Mouse (Mus musculus): ENCODE measurements around the gene Mpp3. TPM values are rescaled to one million over a fixed set of nuclear protein-coding genes. Genes with fewer than 3 reads are reported as not detected.
A peak's percentile ranks its signal among the peaks of the same experiment; 100 is the strongest.

The Mpp3 gene
- polyA plus RNA-seq (2014; fragmentation: Nextera tagmentation; extraction: Ambion mirVana), result 2.7 and 3.4 TPM in 2 replicates

- no peaks in the 10 kb centered on the region for H3K36me3 ChIP-seq (ENCODE audit: control insufficient read depth, insufficient read depth, low read length)
- peak within 1 kb of the TSS; percentile 92 for H3K4me2 ChIP-seq
- peaks cover 15% of the 10 kb centered on the region for H3K27me3 ChIP-seq (ENCODE audit: control insufficient read depth, insufficient read depth, low read length)
- H3K4me3 ChIP-seq (ENCODE audit: low read depth, low read length), result peak within 1 kb of the TSS; percentile 67
- peaks cover 14% of the 10 kb centered on the region for H3K4me1 ChIP-seq (ENCODE audit: control insufficient read depth, insufficient read depth, low read length)
- H3K9me3 ChIP-seq (replicated peaks; ENCODE audit: control insufficient read depth, low read length), result no peaks in the 10 kb centered on the region
- H3K9ac ChIP-seq (ENCODE audit: low read depth, low read length), result peak within 1 kb of the TSS; percentile 79; the same call in 1 of the 2 replicates
- ATAC-seq (replicated peaks; ENCODE audit: insufficient number of reproducible peaks, low FRiP score, low TSS enrichment), result no peak
- no peak within 1 kb of the TSS for H3K27ac ChIP-seq (ENCODE audit: low read depth, low read length)
- 68% methylated on average over 6 of the region's 6 CpGs for WGBS (ENCODE audit: insufficient replicate concordance)
These were observed at the start of gene Mpp3 for GRCm38 (mm10) chr11:102028087-102028816. Gene Mpp3, minus strand, starts transcription at chr11:102028461.

DNA sequence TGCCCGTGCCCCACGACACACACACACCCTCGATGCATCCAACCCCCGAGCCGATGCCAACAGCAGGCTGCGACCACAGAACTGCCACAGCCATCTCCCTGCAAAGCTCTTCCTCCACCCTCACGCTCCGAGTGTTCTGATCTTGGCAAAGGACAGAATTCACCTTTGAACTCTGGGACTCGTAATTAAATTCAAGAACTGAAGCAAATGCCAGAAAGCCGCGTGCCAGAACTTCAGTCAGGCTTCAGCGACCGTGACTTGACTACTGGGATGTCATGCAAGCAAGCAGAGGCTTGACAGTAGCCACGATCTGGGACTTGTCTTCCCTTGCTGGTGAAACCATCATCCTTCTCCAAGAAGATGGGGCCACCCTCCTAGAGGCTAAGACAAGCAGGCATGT lies 45.5 kb upstream of the Mpp3 start:
- Histone ChIP-seq H3K4me1 (ENCODE audit: control insufficient read depth, insufficient read depth, low read length) (peaks cover 9% of the 10 kb centered on the region), H3K9ac (ENCODE audit: low read depth, low read length) (no peak overlapping the region), H3K4me2 (no peak overlapping the region), H3K27ac (ENCODE audit: low read depth, low read length) (no peak overlapping the region), H3K36me3 (ENCODE audit: control insufficient read depth, insufficient read depth, low read length) (0 out of 2 replicates have a peak, but pooled peaks cover 2% of the 10 kb centered on the region), H3K4me3 (ENCODE audit: low read depth, low read length) (no peak overlapping the region), H3K9me3 (replicated peaks; ENCODE audit: control insufficient read depth, low read length) (no peaks in the 10 kb centered on the region), H3K27me3 (ENCODE audit: control insufficient read depth, insufficient read depth, low read length) (no peaks in the 10 kb centered on the region)
- no peak for ATAC-seq (replicated peaks; ENCODE audit: insufficient number of reproducible peaks, low FRiP score, low TSS enrichment)
- 87% methylated on average over 14 of the region's 14 CpGs for WGBS (ENCODE audit: insufficient replicate concordance)

- ATAC-seq (replicated peaks; ENCODE audit: insufficient number of reproducible peaks, low FRiP score, low TSS enrichment), result no peak
- no peak overlapping the region for H3K9ac ChIP-seq (ENCODE audit: low read depth, low read length)
- no peaks in the 10 kb centered on the region for H3K9me3 ChIP-seq (replicated peaks; ENCODE audit: control insufficient read depth, low read length)
- H3K4me3 ChIP-seq (ENCODE audit: low read depth, low read length), result no peak overlapping the region
- H3K27ac ChIP-seq (ENCODE audit: low read depth, low read length), result no peak overlapping the region
- H3K4me1 ChIP-seq (ENCODE audit: control insufficient read depth, insufficient read depth, low read length), result peaks cover 9% of the 10 kb centered on the region
- H3K36me3 ChIP-seq (ENCODE audit: control insufficient read depth, insufficient read depth, low read length), result 0 out of 2 replicates have a peak, but pooled peaks cover 2% of the 10 kb centered on the region
- no peak overlapping the region for H3K4me2 ChIP-seq
- WGBS (ENCODE audit: insufficient replicate concordance), result 75% methylated on average over 5 of the region's 5 CpGs
- no peaks in the 10 kb centered on the region for H3K27me3 ChIP-seq (ENCODE audit: control insufficient read depth, insufficient read depth, low read length)
These were observed 44.5 kb upstream of the Mpp3 start for GRCm38 (mm10) chr11:102072729-102073128.

- H3K9ac ChIP-seq (ENCODE audit: low read depth, low read length), result no peak overlapping the region
- H3K36me3 ChIP-seq (ENCODE audit: control insufficient read depth, insufficient read depth, low read length), result 0 out of 2 replicates have a peak, but pooled peaks cover 2% of the 10 kb centered on the region
- no peaks in the 10 kb centered on the region for H3K9me3 ChIP-seq (replicated peaks; ENCODE audit: control insufficient read depth, low read length)
- H3K4me3 ChIP-seq (ENCODE audit: low read depth, low read length), result 0 out of 2 replicates have a peak overlapping the region, but pooled peaks have one; percentile 19
- H3K4me1 ChIP-seq (ENCODE audit: control insufficient read depth, insufficient read depth, low read length), result peaks cover 9% of the 10 kb centered on the region
- no peaks in the 10 kb centered on the region for H3K27me3 ChIP-seq (ENCODE audit: control insufficient read depth, insufficient read depth, low read length)
- ATAC-seq (replicated peaks; ENCODE audit: insufficient number of reproducible peaks, low FRiP score, low TSS enrichment), result no peak; the same call in 1 of the 2 replicates
- H3K4me2 ChIP-seq, result peak overlapping the region; percentile 56
- no peak overlapping the region for H3K27ac ChIP-seq (ENCODE audit: low read depth, low read length)
- WGBS (ENCODE audit: insufficient replicate concordance), result 0% methylated on average over 13 of the region's 13 CpGs
These were observed 42.2 kb upstream of the Mpp3 start for GRCm38 (mm10) chr11:102070426-102070825.

GRCm38 (mm10) chr11:102069633-102070032 lies 41.4 kb upstream of the Mpp3 start:
- H3K9ac ChIP-seq (ENCODE audit: low read depth, low read length), result no peak overlapping the region
- 51% methylated on average over 11 of the region's 11 CpGs for WGBS (ENCODE audit: insufficient replicate concordance)
- H3K27ac ChIP-seq (ENCODE audit: low read depth, low read length), result no peak overlapping the region
- no peak for ATAC-seq (replicated peaks; ENCODE audit: insufficient number of reproducible peaks, low FRiP score, low TSS enrichment)
- H3K4me2 ChIP-seq, result no peak overlapping the region
- 0 out of 2 replicates have a peak, but pooled peaks cover 2% of the 10 kb centered on the region for H3K36me3 ChIP-seq (ENCODE audit: control insufficient read depth, insufficient read depth, low read length)
- no peaks in the 10 kb centered on the region for H3K9me3 ChIP-seq (replicated peaks; ENCODE audit: control insufficient read depth, low read length)
- H3K27me3 ChIP-seq (ENCODE audit: control insufficient read depth, insufficient read depth, low read length), result no peaks in the 10 kb centered on the region
- H3K4me3 ChIP-seq (ENCODE audit: low read depth, low read length), result no peak overlapping the region
- peaks cover 9% of the 10 kb centered on the region for H3K4me1 ChIP-seq (ENCODE audit: control insufficient read depth, insufficient read depth, low read length)

DNA sequence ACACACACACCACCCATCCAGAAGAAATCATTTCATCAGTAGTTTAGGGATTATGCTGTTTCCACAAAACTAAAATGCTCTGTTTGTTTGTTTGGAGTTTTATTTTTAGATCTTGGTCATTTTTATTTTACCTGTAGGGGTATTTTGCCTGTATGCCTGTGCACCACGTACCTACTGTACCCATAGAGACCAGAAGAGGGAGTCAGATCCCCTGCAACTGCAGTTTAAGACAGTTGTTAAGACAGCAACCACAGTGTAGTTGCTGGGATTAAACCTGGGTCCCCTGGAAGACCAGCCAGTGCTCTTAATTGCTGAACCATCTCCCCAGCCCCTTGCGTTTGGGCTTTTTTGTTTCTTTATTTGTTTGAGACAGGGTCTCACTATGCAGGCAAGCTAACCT lies 40.7 kb upstream of the Mpp3 start:
- H3K4me1 ChIP-seq (ENCODE audit: control insufficient read depth, insufficient read depth, low read length), result peaks cover 9% of the 10 kb centered on the region
- H3K4me2 ChIP-seq, result no peak overlapping the region

GRCm38 (mm10) chr11:102063076-102063475 lies 34.8 kb upstream of the Mpp3 start:
- Histone ChIP-seq H3K36me3 (ENCODE audit: control insufficient read depth, insufficient read depth, low read length) (0 out of 2 replicates have a peak, but pooled peaks cover 2% of the 10 kb centered on the region), H3K4me1 (ENCODE audit: control insufficient read depth, insufficient read depth, low read length) (peaks cover 3% of the 10 kb centered on the region; the same call in 1 of the 2 replicates), H3K27ac (ENCODE audit: low read depth, low read length) (no peak overlapping the region), H3K27me3 (ENCODE audit: control insufficient read depth, insufficient read depth, low read length) (peaks cover 19% of the 10 kb centered on the region), H3K4me3 (ENCODE audit: low read depth, low read length) (no peak overlapping the region), H3K4me2 (no peak overlapping the region), H3K9me3 (replicated peaks; ENCODE audit: control insufficient read depth, low read length) (no peaks in the 10 kb centered on the region), H3K9ac (ENCODE audit: low read depth, low read length) (no peak overlapping the region)
- 67% methylated on average over 13 of the region's 13 CpGs for WGBS (ENCODE audit: insufficient replicate concordance)
- no peak for ATAC-seq (replicated peaks; ENCODE audit: insufficient number of reproducible peaks, low FRiP score, low TSS enrichment)

More for the DNA sequence above, 40.7 kb upstream of the Mpp3 start:
- H3K27me3 ChIP-seq (ENCODE audit: control insufficient read depth, insufficient read depth, low read length), result no peaks in the 10 kb centered on the region
- no peaks in the 10 kb centered on the region for H3K36me3 ChIP-seq (ENCODE audit: control insufficient read depth, insufficient read depth, low read length)
- H3K4me3 ChIP-seq (ENCODE audit: low read depth, low read length), result no peak overlapping the region
- no peak overlapping the region for H3K27ac ChIP-seq (ENCODE audit: low read depth, low read length)
- no peak for ATAC-seq (replicated peaks; ENCODE audit: insufficient number of reproducible peaks, low FRiP score, low TSS enrichment)
- no peaks in the 10 kb centered on the region for H3K9me3 ChIP-seq (replicated peaks; ENCODE audit: control insufficient read depth, low read length)
- WGBS (ENCODE audit: insufficient replicate concordance), result 31% methylated on average over 2 of the region's 2 CpGs
- no peak overlapping the region for H3K9ac ChIP-seq (ENCODE audit: low read depth, low read length)

GRCm38 (mm10) chr11:102061941-102062473 lies 33.7 kb upstream of the Mpp3 start:
- Histone ChIP-seq H3K27me3 (ENCODE audit: control insufficient read depth, insufficient read depth, low read length) (peaks cover 19% of the 10 kb centered on the region), H3K9ac (ENCODE audit: low read depth, low read length) (no peak overlapping the region), H3K36me3 (ENCODE audit: control insufficient read depth, insufficient read depth, low read length) (0 out of 2 replicates have a peak, but pooled peaks cover 2% of the 10 kb centered on the region), H3K9me3 (replicated peaks; ENCODE audit: control insufficient read depth, low read length) (no peaks in the 10 kb centered on the region), H3K4me1 (ENCODE audit: control insufficient read depth, insufficient read depth, low read length) (peaks cover 3% of the 10 kb centered on the region; the same call in 1 of the 2 replicates), H3K4me3 (ENCODE audit: low read depth, low read length) (no peak overlapping the region), H3K27ac (ENCODE audit: low read depth, low read length) (no peak overlapping the region), H3K4me2 (peak overlapping the region; percentile 66; the same call in 1 of the 2 replicates)
- no peak for ATAC-seq (replicated peaks; ENCODE audit: insufficient number of reproducible peaks, low FRiP score, low TSS enrichment)
- 29% methylated on average over 16 of the region's 16 CpGs for WGBS (ENCODE audit: insufficient replicate concordance)

All from heart, embryonic 11.5 days (tissue).